Mouse (Mus musculus): ENCODE measurements around the gene Rps4x. TPM values are rescaled to one million over a fixed set of nuclear protein-coding genes. Genes with fewer than 3 reads are reported as not detected.

Rps4x gene
- total RNA-seq, 2 experiments from 2014 or later: 608 to 817 TPM

DNA sequence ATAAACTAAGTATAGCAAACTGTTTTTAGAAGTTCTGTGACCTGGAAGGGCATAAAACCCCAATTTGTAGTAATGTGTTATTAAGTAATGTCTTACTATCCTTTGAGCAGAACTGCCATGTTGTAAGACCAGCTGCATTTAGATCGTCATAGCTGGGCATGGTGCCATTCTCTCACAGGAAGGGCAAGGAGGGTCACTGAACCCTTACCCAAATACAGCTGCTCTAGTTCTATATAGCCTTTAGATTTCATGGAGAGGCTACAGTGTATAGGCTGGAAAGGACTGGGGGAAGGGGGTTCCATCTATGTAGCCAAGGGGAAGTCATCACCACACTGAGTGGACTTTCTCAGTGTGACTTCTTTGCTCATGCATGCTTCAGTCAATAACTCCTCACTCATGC is 48.0 kb downstream of the Rps4x start:
- intact Hi-C loops (cut with DNase I): no loop called here
- no peak for DNase-seq

Other genes starting within 250 kb of the Rps4x start
- gene Rtl5, start 118.1 kb downstream of the Rps4x start, total RNA-seq (2021): 1 to 10 TPM; 1.6 to 2.7 TPM
- 10 to 100 TPM; 15.3 to 28.4 TPM for gene Pin4, start 69.9 kb downstream of the Rps4x start, total RNA-seq (2021)
- gene Ercc6l, start 32.3 kb downstream of the Rps4x start, total RNA-seq (2021): 1 to 10 TPM in 1 of 2 experiments, under 1 TPM in 1; 0.74 to 1.4 TPM
- 1 to 10 TPM; 4.2 to 4.4 TPM for gene Cited1, start 62.8 kb upstream of the Rps4x start, total RNA-seq (2021)